Mouse (Mus musculus) forebrain, embryonic 13.5 days (tissue): ENCODE results near the gene Fam219b. TPM values are rescaled to one million over a fixed set of nuclear protein-coding genes. Genes with fewer than 3 reads are reported as not detected.

Experiments
- ATAC-seq: fragments of 200-750 bp; cut with Nextera tagmentation; 2 replicates; pipeline ENCODE4 v1.8.0; 2017
- H3K27ac ChIP-seq: fragments of 300-500 bp; sonication (generic); 2 replicates; pipeline ENCODE4 v1.5.1; 2015; ENCODE audit warnings: inconsistent platforms, mild to moderate bottlenecking, moderate library complexity
- H3K27me3 ChIP-seq: fragments of 300-500 bp; sonication (generic); 2 replicates; pipeline ENCODE4 v1.6.1; 2015; ENCODE audit warnings: mild to moderate bottlenecking, inconsistent platforms
- H3K36me3 ChIP-seq: fragments of 300-500 bp; sonication (generic); 2 replicates; pipeline ENCODE4 v1.6.1; 2015; ENCODE audit warnings: mild to moderate bottlenecking, inconsistent platforms; ENCODE audit not compliant: poor library complexity, severe bottlenecking
- H3K4me1 ChIP-seq: fragments of 300-500 bp; sonication (generic); 2 replicates; pipeline ENCODE4 v1.6.1; 2015; ENCODE audit warnings: inconsistent platforms
- H3K4me2 ChIP-seq: fragments of 300-500 bp; sonication (generic); 2 replicates; pipeline ENCODE4 v1.6.1; 2015; ENCODE audit warnings: inconsistent platforms, mild to moderate bottlenecking, moderate library complexity
- H3K4me3 ChIP-seq: fragments of 300-500 bp; sonication (generic); 2 replicates; pipeline ENCODE4 v1.5.1; 2015; ENCODE audit warnings: mild to moderate bottlenecking, inconsistent platforms
- H3K9ac ChIP-seq: fragments of 300-500 bp; sonication (generic); 2 replicates; pipeline ENCODE4 v1.6.1; 2015; ENCODE audit warnings: mild to moderate bottlenecking, inconsistent platforms
- H3K9me3 ChIP-seq: fragments of 300-500 bp; sonication (generic); replicated peaks from 2 replicates; pipeline ENCODE4 v1.6.1; 2016; ENCODE audit warnings: inconsistent platforms
- WGBS: fragments of 180-500 bp; shearing (Covaris S2); methylation state at CpG from one replicate; pipeline ENCODE4 v1.1.7; 2015; 5-methylcytosine and 5-hydroxymethylcytosine counted together
- polyA plus RNA-seq: library from polyadenylated mRNA; unstranded; fragments of >200 nt; fragmentation: Nextera tagmentation; extraction: Ambion mirVana; gene quantifications from 2 replicates; pipeline ENCODE4 v1.2.1, GENCODE M21; 2015

Gene Fam219b
- polyA plus RNA-seq, 1 experiment from 2014 or later: 20.1 TPM

GRCm38 (mm10) chr9:57557215-57557614 is 19.9 kb downstream of the Fam219b start:
- Histone ChIP-seq H3K4me1 (peaks cover 20% of the 10 kb centered on the region), H3K4me2 (no peak overlapping the region), H3K27me3 (0 out of 2 replicates have a peak, but pooled peaks cover 3% of the 10 kb centered on the region), H3K9me3 (no peaks in the 10 kb centered on the region), H3K36me3 (no peaks in the 10 kb centered on the region), H3K27ac (no peak overlapping the region), H3K4me3 (no peak overlapping the region), H3K9ac (no peak overlapping the region)
- 67% methylated on average over 3 of the region's 3 CpGs for WGBS
- ATAC-seq: no peak

DNA sequence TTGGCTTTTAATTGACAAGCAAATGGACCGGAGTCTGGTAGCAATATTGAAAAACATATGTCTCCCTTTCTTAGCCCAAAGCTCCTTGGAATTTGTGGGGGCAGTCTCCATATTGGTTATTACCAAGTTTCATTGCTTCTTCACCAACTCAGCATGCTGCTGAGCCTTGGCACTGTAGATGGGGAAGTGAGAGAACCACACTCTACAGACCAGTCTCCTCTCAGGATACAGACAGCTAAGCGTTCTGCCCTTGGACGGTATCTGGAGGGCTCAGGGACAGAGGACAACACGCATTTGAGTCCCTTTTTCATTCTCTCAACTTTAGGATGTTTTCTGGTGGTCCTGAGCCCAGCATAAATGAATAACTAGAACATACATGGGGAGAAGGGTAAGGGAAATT is 21.3 kb downstream of the Fam219b start:
- no peak for ATAC-seq
- Histone ChIP-seq H3K4me3 (no peak overlapping the region), H3K4me1 (peaks cover 33% of the 10 kb centered on the region), H3K36me3 (no peaks in the 10 kb centered on the region), H3K9me3 (no peaks in the 10 kb centered on the region), H3K9ac (no peak overlapping the region), H3K27ac (no peak overlapping the region), H3K27me3 (0 out of 2 replicates have a peak, but pooled peaks cover 3% of the 10 kb centered on the region), H3K4me2 (no peak overlapping the region)
- 89% methylated on average over 4 of the region's 4 CpGs for WGBS

DNA sequence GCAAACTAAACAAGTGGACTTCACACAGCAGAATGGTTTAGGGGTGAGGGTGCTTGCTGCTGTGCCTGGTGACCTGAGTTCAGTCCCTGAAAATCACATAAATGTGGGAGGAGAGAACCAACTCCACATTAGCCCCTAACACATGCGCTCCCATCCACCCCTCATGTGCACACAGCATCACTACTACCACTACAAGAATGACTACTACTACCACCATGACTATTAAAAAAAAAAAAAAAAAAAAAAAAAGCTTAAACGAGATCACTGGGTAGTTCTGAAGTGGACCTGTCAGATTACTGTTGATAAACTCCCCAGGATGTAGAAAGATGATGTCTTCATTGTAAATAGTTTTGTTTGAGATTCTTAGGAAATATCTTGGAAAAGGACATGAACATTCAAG is 22.2 kb downstream of the Fam219b start:
- Histone ChIP-seq H3K4me3 (no peak overlapping the region), H3K27ac (no peak overlapping the region), H3K27me3 (0 out of 2 replicates have a peak, but pooled peaks cover 3% of the 10 kb centered on the region), H3K4me2 (no peak overlapping the region), H3K36me3 (no peaks in the 10 kb centered on the region), H3K9me3 (no peaks in the 10 kb centered on the region), H3K9ac (no peak overlapping the region), H3K4me1 (peaks cover 32% of the 10 kb centered on the region)
- ATAC-seq: no peak
- 74% methylated on average over 2 of the region's 2 CpGs for WGBS

DNA sequence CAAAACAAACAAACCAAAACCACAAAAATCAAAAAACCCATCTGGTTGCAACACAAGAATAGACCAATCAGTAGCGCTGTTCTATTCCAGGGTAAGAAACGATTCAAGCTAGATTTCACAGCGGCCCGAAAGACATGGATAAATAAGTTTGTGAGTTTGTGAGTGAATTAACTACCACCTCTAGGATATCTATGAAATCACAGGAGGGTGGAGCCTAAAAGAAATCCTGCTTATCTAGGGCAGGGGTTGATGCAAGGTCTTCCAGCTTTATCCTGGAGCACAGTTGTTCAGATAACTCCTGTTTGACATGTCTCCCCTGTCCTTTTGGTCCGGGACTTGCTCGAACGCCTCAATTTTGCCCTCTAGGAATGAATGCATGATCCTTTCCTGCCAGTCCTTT is 22.9 kb downstream of the Fam219b start:
- peak overlapping the region; percentile 76 for H3K9ac ChIP-seq
- H3K27me3 ChIP-seq: 0 out of 2 replicates have a peak, but pooled peaks cover 3% of the 10 kb centered on the region
- peak overlapping the region; percentile 77 for H3K4me2 ChIP-seq
- no peaks in the 10 kb centered on the region for H3K36me3 ChIP-seq
- H3K4me1 ChIP-seq: peaks cover 30% of the 10 kb centered on the region
- 0 out of 2 replicates have a peak, but pooled peaks have one; percentile 3 for ATAC-seq
- H3K27ac ChIP-seq: peak overlapping the region; percentile 52
- H3K9me3 ChIP-seq: no peaks in the 10 kb centered on the region
- 25% methylated on average over 7 of the region's 7 CpGs for WGBS
- H3K4me3 ChIP-seq: peak overlapping the region; percentile 63

DNA sequence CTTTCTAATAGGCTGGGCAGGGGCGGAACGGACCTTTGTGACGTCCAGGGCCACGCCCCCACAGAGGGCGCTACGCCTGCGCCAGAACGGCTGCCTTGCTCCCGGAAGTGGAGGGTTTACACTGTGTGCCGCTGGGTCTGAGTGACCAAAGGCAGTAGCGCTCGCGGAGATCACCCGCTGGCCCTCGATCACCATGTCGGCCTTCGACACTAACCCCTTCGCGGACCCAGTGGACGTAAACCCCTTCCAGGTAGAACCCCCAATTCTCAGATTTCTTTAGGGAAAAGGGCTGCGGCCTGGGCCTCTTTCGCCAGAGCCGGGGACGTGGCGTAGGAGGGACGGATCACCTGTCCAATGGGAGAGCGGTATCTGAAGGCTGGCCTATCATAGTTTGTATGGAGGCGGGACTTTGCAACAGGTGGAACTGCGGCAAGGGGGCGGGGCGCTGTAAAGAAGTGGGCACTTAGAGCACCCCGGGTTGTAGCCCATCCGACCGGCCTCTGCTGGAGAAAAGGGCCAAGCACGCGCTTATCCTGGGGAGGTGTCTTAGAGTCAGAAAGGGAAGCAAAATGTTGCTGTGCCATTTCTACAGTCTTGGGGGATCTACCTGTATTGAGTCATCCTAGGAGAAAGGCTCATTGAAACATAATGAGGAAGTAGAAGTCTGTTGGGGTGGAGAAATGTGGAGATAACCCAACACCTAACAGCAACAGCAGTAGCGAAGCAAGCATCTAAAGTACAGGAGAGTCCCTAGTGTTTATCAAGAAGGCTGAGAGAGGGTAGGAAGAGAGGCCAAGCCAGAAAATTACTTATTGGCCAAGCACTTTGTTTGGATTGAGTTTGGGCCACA is 23.8 kb downstream of the Fam219b start, which contains the start of gene Scamp2:
TSS of gene Scamp2 (plus strand) at position 83 of the 850 bp plus-strand sequence.
- WGBS: under 1% methylated on average over 37 of the region's 37 CpGs
- Histone ChIP-seq H3K4me3 (peak within 1 kb of the TSS; percentile 63), H3K9ac (peak within 1 kb of the TSS; percentile 76), H3K36me3 (no peaks in the 10 kb centered on the region), H3K27me3 (0 out of 2 replicates have a peak, but pooled peaks cover 3% of the 10 kb centered on the region), H3K4me2 (peak within 1 kb of the TSS; percentile 77), H3K9me3 (no peaks in the 10 kb centered on the region), H3K27ac (peak within 1 kb of the TSS; percentile 52), H3K4me1 (peaks cover 38% of the 10 kb centered on the region)
- peak; percentile 100 for ATAC-seq

DNA sequence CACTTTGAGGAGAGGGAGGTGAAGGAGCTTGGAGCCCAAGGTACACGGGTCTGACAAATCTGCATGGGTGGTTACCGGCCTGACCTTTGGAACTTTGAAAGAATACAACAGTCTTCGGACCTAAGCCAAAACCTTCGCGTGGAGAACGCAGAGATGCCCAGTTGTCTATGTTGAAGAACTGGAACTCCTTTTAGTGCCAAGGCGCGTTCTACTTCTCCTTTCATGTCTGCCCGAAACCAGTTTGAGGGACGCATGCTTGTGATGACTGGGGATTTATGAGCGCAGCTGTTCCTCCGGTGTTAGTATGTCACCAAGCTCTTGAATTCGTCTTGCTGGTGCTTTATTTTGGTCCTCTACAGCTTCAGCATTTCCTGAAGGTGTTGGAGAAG is 24.4 kb downstream of the Fam219b start:
- Histone ChIP-seq H3K9ac (peak overlapping the region; percentile 76), H3K36me3 (no peaks in the 10 kb centered on the region), H3K4me3 (peak overlapping the region; percentile 63), H3K4me1 (peaks cover 41% of the 10 kb centered on the region), H3K4me2 (peak overlapping the region; percentile 77), H3K9me3 (no peaks in the 10 kb centered on the region), H3K27ac (no peak overlapping the region), H3K27me3 (0 out of 2 replicates have a peak, but pooled peaks cover 3% of the 10 kb centered on the region)
- WGBS: 82% methylated on average over 13 of the region's 13 CpGs
- no peak for ATAC-seq

- Histone ChIP-seq H3K4me2 (0 out of 2 replicates have a peak overlapping the region, but pooled peaks have one; percentile 5), H3K9ac (peak overlapping the region; percentile 34; the same call in 1 of the 2 replicates), H3K4me1 (peaks cover 41% of the 10 kb centered on the region), H3K27ac (no peak overlapping the region), H3K4me3 (no peak overlapping the region), H3K27me3 (0 out of 2 replicates have a peak, but pooled peaks cover 3% of the 10 kb centered on the region), H3K9me3 (no peaks in the 10 kb centered on the region), H3K36me3 (peaks cover 3% of the 10 kb centered on the region)
- WGBS: 86% methylated on average over 4 of the region's 4 CpGs
- no peak for ATAC-seq
Observed at GRCm38 (mm10) chr9:57562896-57563372, 25.6 kb downstream of the Fam219b start.

DNA sequence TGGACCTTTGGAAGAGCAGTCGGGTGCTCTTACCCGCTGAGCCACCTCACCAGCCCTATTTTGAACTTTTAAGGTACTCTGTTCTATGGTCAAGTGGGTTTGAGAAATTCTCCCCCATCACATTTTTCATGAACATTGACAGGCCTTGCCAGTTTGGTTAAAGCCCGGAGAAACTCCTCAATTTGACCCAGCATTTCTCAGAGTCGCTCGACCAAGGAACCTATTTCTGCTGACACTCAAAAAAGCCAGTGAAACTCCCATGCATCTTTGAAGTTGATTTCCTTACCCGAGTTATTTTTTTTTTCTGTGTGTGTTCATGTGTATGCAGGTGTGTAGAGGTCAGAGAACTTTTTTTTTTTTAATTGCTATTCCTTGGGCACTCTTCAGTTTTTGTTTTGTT is 27.3 kb downstream of the Fam219b start:
- Histone ChIP-seq H3K4me1 (peaks cover 41% of the 10 kb centered on the region), H3K4me3 (no peak overlapping the region), H3K4me2 (no peak overlapping the region), H3K36me3 (peaks cover 20% of the 10 kb centered on the region), H3K27me3 (no peaks in the 10 kb centered on the region), H3K9me3 (no peaks in the 10 kb centered on the region), H3K27ac (no peak overlapping the region), H3K9ac (no peak overlapping the region)
- ATAC-seq: no peak
- WGBS: 91% methylated on average over 6 of the region's 6 CpGs

- peaks cover 31% of the 10 kb centered on the region for H3K36me3 ChIP-seq
- no peak overlapping the region for H3K9ac ChIP-seq
- H3K4me3 ChIP-seq: no peak overlapping the region
- H3K27me3 ChIP-seq: no peaks in the 10 kb centered on the region
- H3K4me1 ChIP-seq: peaks cover 36% of the 10 kb centered on the region
- WGBS: 56% methylated on average over 10 of the region's 10 CpGs
- ATAC-seq: no peak
- H3K27ac ChIP-seq: peak overlapping the region; percentile 37
- H3K9me3 ChIP-seq: no peaks in the 10 kb centered on the region
- H3K4me2 ChIP-seq: peak overlapping the region; percentile 1; the same call in 1 of the 2 replicates
Observed at GRCm38 (mm10) chr9:57565741-57566221, 28.5 kb downstream of the Fam219b start.

DNA sequence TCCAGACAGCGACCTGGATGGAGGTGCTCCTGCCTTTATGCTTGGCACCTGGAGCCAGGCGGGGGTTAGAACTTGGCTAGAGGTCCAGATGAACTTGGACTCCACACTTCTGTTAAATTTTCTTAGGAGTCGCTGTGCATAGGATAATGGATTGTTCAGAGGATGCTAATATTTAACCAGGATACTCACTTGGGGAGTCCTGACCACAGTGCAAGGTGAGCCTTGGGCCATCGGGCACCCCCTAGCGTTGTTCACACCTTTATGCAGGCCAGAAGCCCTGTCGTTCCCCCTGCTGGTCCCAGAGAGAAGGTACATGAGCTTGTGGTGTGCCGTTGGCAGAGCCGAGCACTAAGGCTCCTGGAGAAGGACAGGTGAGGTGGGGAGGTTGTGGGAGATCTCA is 29.5 kb downstream of the Fam219b start:
- H3K27ac ChIP-seq: no peak overlapping the region
- no peaks in the 10 kb centered on the region for H3K27me3 ChIP-seq
- ATAC-seq: no peak
- H3K9me3 ChIP-seq: no peaks in the 10 kb centered on the region
- WGBS: 58% methylated on average over 8 of the region's 8 CpGs
- peaks cover 39% of the 10 kb centered on the region for H3K36me3 ChIP-seq
- H3K9ac ChIP-seq: no peak overlapping the region
- H3K4me1 ChIP-seq: peaks cover 30% of the 10 kb centered on the region
- H3K4me3 ChIP-seq: no peak overlapping the region
- no peak overlapping the region for H3K4me2 ChIP-seq

DNA sequence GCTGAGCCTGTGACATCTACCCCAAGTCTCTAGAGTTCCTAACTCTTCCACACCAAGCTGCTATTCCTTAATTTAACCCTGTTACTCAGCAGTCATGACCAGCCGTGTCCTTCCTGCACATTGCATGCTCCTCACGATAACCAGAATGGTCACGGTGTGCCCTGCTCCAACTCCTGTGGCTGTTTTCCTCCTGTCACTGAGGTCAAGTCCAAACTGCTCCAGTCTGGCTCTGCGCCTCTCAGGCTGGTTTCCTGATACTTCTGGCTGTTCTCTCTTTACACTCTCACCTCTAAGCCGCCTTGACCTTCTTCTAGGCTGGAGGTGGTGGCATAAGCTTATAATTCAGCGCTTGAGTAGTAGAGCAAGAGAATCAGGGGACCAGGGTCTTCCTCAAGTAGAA is 31.2 kb downstream of the Fam219b start:
- H3K27ac ChIP-seq: no peak overlapping the region
- no peaks in the 10 kb centered on the region for H3K9me3 ChIP-seq
- no peak overlapping the region for H3K9ac ChIP-seq
- no peak overlapping the region for H3K4me3 ChIP-seq
- H3K4me1 ChIP-seq: peaks cover 15% of the 10 kb centered on the region
- ATAC-seq: no peak
- 98% methylated on average over 6 of the region's 6 CpGs for WGBS
- H3K4me2 ChIP-seq: no peak overlapping the region
- peaks cover 47% of the 10 kb centered on the region for H3K36me3 ChIP-seq
- no peaks in the 10 kb centered on the region for H3K27me3 ChIP-seq

DNA sequence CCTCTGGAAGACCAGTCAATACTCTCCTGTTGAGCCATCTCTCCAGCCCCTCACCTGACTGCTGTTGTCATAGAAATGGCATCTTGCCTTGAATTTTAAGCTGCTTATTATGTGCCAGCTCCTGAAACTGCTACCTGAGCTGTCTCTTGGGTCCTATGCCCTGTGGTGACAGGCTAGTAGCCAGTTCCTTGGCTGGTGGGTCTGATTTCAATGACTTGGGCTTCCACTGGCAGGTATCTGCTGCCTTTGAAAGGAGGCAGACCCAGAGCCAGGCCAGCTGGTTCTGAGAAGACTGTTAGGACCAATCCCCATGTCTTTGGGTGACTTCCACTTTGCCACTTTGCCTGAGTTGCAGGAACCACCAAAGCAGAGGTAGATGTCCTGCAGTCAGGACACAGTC is 37.1 kb downstream of the Fam219b start:
- Histone ChIP-seq H3K4me2 (no peak overlapping the region), H3K4me1 (no peaks in the 10 kb centered on the region)

More for the DNA sequence above, 37.1 kb downstream of the Fam219b start:
- peaks cover 54% of the 10 kb centered on the region for H3K36me3 ChIP-seq
- H3K9me3 ChIP-seq: no peaks in the 10 kb centered on the region
- H3K27me3 ChIP-seq: no peaks in the 10 kb centered on the region
- no peak overlapping the region for H3K9ac ChIP-seq
- H3K4me3 ChIP-seq: no peak overlapping the region
- H3K27ac ChIP-seq: no peak overlapping the region
- no peak for ATAC-seq
